Mouse (Mus musculus): ENCODE data around the gene Ntf5. TPM values are rescaled to one million over a fixed set of nuclear protein-coding genes. Genes with fewer than 3 reads are reported as not detected.

Gene Ntf5
- polyA plus RNA-seq, 1 experiment from 2014 or later: 1.5 TPM

DNA sequence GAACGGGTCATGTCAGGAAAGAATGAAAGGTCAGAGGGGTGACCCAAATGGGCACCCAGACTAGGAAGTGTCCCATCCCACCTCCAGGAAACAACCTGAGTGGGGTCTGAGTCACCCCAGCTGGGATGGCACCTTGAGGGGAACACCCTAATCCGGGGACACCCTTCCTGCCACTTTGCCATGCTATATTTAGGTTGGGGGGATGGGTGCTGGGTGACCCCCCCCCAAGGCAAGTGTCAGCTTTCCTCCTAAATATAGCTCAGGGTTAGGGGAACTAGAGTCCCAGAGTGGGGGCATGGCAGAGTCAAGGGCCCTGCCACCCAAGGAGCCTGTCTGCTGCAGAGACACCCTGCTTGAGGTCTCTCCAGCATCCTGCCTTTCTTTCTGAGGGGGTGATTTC is 1.1 kb upstream of the Ntf5 start:
- H3K4me3 ChIP-seq (ENCODE audit: low read length): no peak overlapping the region
- H3K27me3 ChIP-seq (ENCODE audit: insufficient read depth, low read length): peaks cover 90% of the 10 kb centered on the region
- 82% methylated on average over 2 of the region's 2 CpGs for WGBS
- H3K9ac ChIP-seq (replicated peaks; ENCODE audit: low read length): no peak overlapping the region
- H3K36me3 ChIP-seq (ENCODE audit: insufficient read depth, low read length): no peaks in the 10 kb centered on the region
- no peak for ATAC-seq (ENCODE audit: low FRiP score, low TSS enrichment)
- no peaks in the 10 kb centered on the region for H3K9me3 ChIP-seq (ENCODE audit: low read length)
- peaks cover 18% of the 10 kb centered on the region for H3K4me1 ChIP-seq (ENCODE audit: insufficient read depth, low read length)
- no peak overlapping the region for H3K4me2 ChIP-seq (replicated peaks; ENCODE audit: low read depth, low read length)
- H3K27ac ChIP-seq (ENCODE audit: low read length): no peak overlapping the region

GRCm38 (mm10) chr7:45413864-45414739 is 607 bp downstream of the Ntf5 start:
- H3K36me3 ChIP-seq (ENCODE audit: insufficient read depth, low read length): no peaks in the 10 kb centered on the region
- peak overlapping the region; percentile 77 for H3K9ac ChIP-seq (replicated peaks; ENCODE audit: low read length)
- peaks cover 87% of the 10 kb centered on the region for H3K27me3 ChIP-seq (ENCODE audit: insufficient read depth, low read length)
- H3K4me2 ChIP-seq (replicated peaks; ENCODE audit: low read depth, low read length): peak overlapping the region; percentile 93
- no peak overlapping the region for H3K27ac ChIP-seq (ENCODE audit: low read length)
- no peaks in the 10 kb centered on the region for H3K9me3 ChIP-seq (ENCODE audit: low read length)
- H3K4me1 ChIP-seq (ENCODE audit: insufficient read depth, low read length): peaks cover 26% of the 10 kb centered on the region
- H3K4me3 ChIP-seq (ENCODE audit: low read length): peak overlapping the region; percentile 65
- peak; percentile 39; the same call in 1 of the 2 replicates for ATAC-seq (ENCODE audit: low FRiP score, low TSS enrichment)
- under 1% methylated on average over 27 of the region's 27 CpGs for WGBS

GRCm38 (mm10) chr7:45414740-45415224 is 1.3 kb downstream of the Ntf5 start:
- no peak overlapping the region; the same call in 1 of the 2 replicates for H3K4me2 ChIP-seq (replicated peaks; ENCODE audit: low read depth, low read length)

GRCm38 (mm10) chr7:45415636-45416035 is 2.1 kb downstream of the Ntf5 start:
- H3K9me3 ChIP-seq (ENCODE audit: low read length): no peaks in the 10 kb centered on the region
- peaks cover 32% of the 10 kb centered on the region for H3K4me1 ChIP-seq (ENCODE audit: insufficient read depth, low read length)
- H3K27me3 ChIP-seq (ENCODE audit: insufficient read depth, low read length): peaks cover 82% of the 10 kb centered on the region
- 12% methylated on average over 33 of the region's 37 CpGs for WGBS
- H3K9ac ChIP-seq (replicated peaks; ENCODE audit: low read length): no peak overlapping the region
- no peak for ATAC-seq (ENCODE audit: low FRiP score, low TSS enrichment)
- peak overlapping the region; percentile 22 for H3K4me2 ChIP-seq (replicated peaks; ENCODE audit: low read depth, low read length)
- peak overlapping the region; percentile 3; the same call in 1 of the 2 replicates for H3K4me3 ChIP-seq (ENCODE audit: low read length)
- H3K36me3 ChIP-seq (ENCODE audit: insufficient read depth, low read length): no peaks in the 10 kb centered on the region
- no peak overlapping the region for H3K27ac ChIP-seq (ENCODE audit: low read length)

More at GRCm38 (mm10) chr7:45414740-45415224, 1.3 kb downstream of the Ntf5 start:
- no peak for ATAC-seq (ENCODE audit: low FRiP score, low TSS enrichment)
- WGBS: 36% methylated on average over 12 of the region's 12 CpGs
- H3K27me3 ChIP-seq (ENCODE audit: insufficient read depth, low read length): peaks cover 86% of the 10 kb centered on the region
- H3K36me3 ChIP-seq (ENCODE audit: insufficient read depth, low read length): no peaks in the 10 kb centered on the region
- H3K9ac ChIP-seq (replicated peaks; ENCODE audit: low read length): no peak overlapping the region
- no peaks in the 10 kb centered on the region for H3K9me3 ChIP-seq (ENCODE audit: low read length)
- H3K4me3 ChIP-seq (ENCODE audit: low read length): no peak overlapping the region
- H3K4me1 ChIP-seq (ENCODE audit: insufficient read depth, low read length): peaks cover 26% of the 10 kb centered on the region
- H3K27ac ChIP-seq (ENCODE audit: low read length): no peak overlapping the region

GRCm38 (mm10) chr7:45417962-45418492 is 4.5 kb downstream of the Ntf5 start:
- ATAC-seq (ENCODE audit: low FRiP score, low TSS enrichment): no peak
- Histone ChIP-seq H3K4me3 (ENCODE audit: low read length) (no peak overlapping the region), H3K4me1 (ENCODE audit: insufficient read depth, low read length) (peaks cover 31% of the 10 kb centered on the region), H3K4me2 (replicated peaks; ENCODE audit: low read depth, low read length) (0 out of 2 replicates have a peak overlapping the region, but pooled peaks have one; percentile 17), H3K9ac (replicated peaks; ENCODE audit: low read length) (peak overlapping the region; percentile 25), H3K9me3 (ENCODE audit: low read length) (no peaks in the 10 kb centered on the region), H3K27ac (ENCODE audit: low read length) (no peak overlapping the region), H3K27me3 (ENCODE audit: insufficient read depth, low read length) (peaks cover 65% of the 10 kb centered on the region), H3K36me3 (ENCODE audit: insufficient read depth, low read length) (peaks cover 22% of the 10 kb centered on the region)
- 8% methylated on average over 13 of the region's 13 CpGs for WGBS

GRCm38 (mm10) chr7:45419859-45420614 is 6.5 kb downstream of the Ntf5 start:
- WGBS: 10% methylated on average over 27 of the region's 27 CpGs
- Histone ChIP-seq H3K4me3 (ENCODE audit: low read length) (no peak overlapping the region), H3K9me3 (ENCODE audit: low read length) (no peaks in the 10 kb centered on the region), H3K4me1 (ENCODE audit: insufficient read depth, low read length) (peaks cover 17% of the 10 kb centered on the region), H3K4me2 (replicated peaks; ENCODE audit: low read depth, low read length) (no peak overlapping the region), H3K36me3 (ENCODE audit: insufficient read depth, low read length) (peaks cover 42% of the 10 kb centered on the region), H3K27me3 (ENCODE audit: insufficient read depth, low read length) (peaks cover 46% of the 10 kb centered on the region), H3K9ac (replicated peaks; ENCODE audit: low read length) (0 out of 2 replicates have a peak overlapping the region, but pooled peaks have one; percentile 22), H3K27ac (ENCODE audit: low read length) (no peak overlapping the region)
- 0 out of 2 replicates have a peak, but pooled peaks have one; percentile 11 for ATAC-seq (ENCODE audit: low FRiP score, low TSS enrichment)

- no peak within 1 kb of the TSS for H3K4me3 ChIP-seq (ENCODE audit: low read length)
- no peak for ATAC-seq (ENCODE audit: low FRiP score, low TSS enrichment)
- whole genome bisulfite sequencing: 55% methylated on average over 6 of the region's 6 CpGs
- 0 out of 2 replicates have a peak within 1 kb of the TSS, but pooled peaks have one; percentile 22 for H3K9ac ChIP-seq (replicated peaks; ENCODE audit: low read length)
- peaks cover 41% of the 10 kb centered on the region for H3K27me3 ChIP-seq (ENCODE audit: insufficient read depth, low read length)
- H3K36me3 ChIP-seq (ENCODE audit: insufficient read depth, low read length): peaks cover 46% of the 10 kb centered on the region
- H3K4me2 ChIP-seq (replicated peaks; ENCODE audit: low read depth, low read length): no peak within 1 kb of the TSS
- H3K27ac ChIP-seq (ENCODE audit: low read length): no peak within 1 kb of the TSS
- H3K9me3 ChIP-seq (ENCODE audit: low read length): no peaks in the 10 kb centered on the region
- peaks cover 17% of the 10 kb centered on the region for H3K4me1 ChIP-seq (ENCODE audit: insufficient read depth, low read length)
These were observed 7.1 kb downstream of the Ntf5 start, which contains the start of gene Lhb for GRCm38 (mm10) chr7:45420615-45420919. Lhb (plus strand) TSS chr7:45420820.

DNA sequence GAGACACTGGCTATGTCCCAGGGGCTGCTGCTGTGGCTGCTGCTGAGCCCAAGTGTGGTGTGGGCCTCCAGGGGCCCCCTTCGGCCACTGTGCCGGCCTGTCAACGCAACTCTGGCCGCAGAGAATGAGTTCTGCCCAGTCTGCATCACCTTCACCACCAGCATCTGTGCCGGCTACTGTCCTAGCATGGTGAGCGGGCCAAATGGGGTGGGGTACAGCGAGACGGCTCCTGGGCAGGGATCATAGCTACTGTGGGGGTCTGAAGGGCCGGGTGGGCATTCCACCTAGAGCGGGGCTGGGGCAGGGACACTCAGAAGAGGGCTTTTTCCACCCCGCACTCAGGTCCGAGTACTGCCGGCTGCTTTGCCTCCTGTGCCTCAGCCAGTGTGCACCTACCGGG is 7.7 kb downstream of the Ntf5 start:
- ATAC-seq (ENCODE audit: low FRiP score, low TSS enrichment): no peak
- H3K9me3 ChIP-seq (ENCODE audit: low read length): no peaks in the 10 kb centered on the region
- no peak overlapping the region for H3K27ac ChIP-seq (ENCODE audit: low read length)
- H3K36me3 ChIP-seq (ENCODE audit: insufficient read depth, low read length): peaks cover 46% of the 10 kb centered on the region
- WGBS: 90% methylated on average over 14 of the region's 14 CpGs
- peaks cover 15% of the 10 kb centered on the region for H3K4me1 ChIP-seq (ENCODE audit: insufficient read depth, low read length)
- peaks cover 35% of the 10 kb centered on the region for H3K27me3 ChIP-seq (ENCODE audit: insufficient read depth, low read length)
- no peak overlapping the region for H3K4me2 ChIP-seq (replicated peaks; ENCODE audit: low read depth, low read length)
- H3K9ac ChIP-seq (replicated peaks; ENCODE audit: low read length): no peak overlapping the region
- H3K4me3 ChIP-seq (ENCODE audit: low read length): no peak overlapping the region

DNA sequence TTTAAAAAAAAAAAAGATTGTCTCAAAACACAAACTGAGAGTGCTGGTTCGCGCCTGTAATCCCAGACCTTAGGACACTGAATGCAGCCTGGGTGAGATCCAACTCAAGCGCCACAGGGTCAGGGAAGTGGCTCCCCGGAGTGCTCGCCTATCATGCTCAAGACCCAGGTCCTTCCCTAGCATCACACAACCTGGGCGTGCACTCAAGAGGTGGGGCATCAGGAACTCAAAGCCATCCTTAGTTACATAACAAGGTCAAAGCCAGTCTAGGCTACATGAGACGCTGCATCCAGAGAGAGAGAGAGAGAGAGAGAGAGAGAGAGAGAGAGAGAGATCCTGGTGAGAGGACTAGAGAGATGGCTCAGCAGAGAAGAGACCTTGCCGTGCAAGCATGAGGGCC is 13.1 kb downstream of the Ntf5 start:
- no peak overlapping the region for H3K9ac ChIP-seq (replicated peaks; ENCODE audit: low read length)
- no peaks in the 10 kb centered on the region for H3K4me1 ChIP-seq (ENCODE audit: insufficient read depth, low read length)
- WGBS: 88% methylated on average over 8 of the region's 8 CpGs
- no peak overlapping the region for H3K27ac ChIP-seq (ENCODE audit: low read length)
- H3K9me3 ChIP-seq (ENCODE audit: low read length): no peaks in the 10 kb centered on the region
- H3K4me2 ChIP-seq (replicated peaks; ENCODE audit: low read depth, low read length): no peak overlapping the region
- ATAC-seq (ENCODE audit: low FRiP score, low TSS enrichment): no peak
- H3K4me3 ChIP-seq (ENCODE audit: low read length): no peak overlapping the region
- peaks cover 87% of the 10 kb centered on the region for H3K36me3 ChIP-seq (ENCODE audit: insufficient read depth, low read length)
- H3K27me3 ChIP-seq (ENCODE audit: insufficient read depth, low read length): no peaks in the 10 kb centered on the region

Data from kidney, embryonic 16.5 days (tissue).